ENCODE assay signal across 8 mouse cellular contexts in genomic region chr7:73517432-73518054, GRCm38 (mm10). TPM values are rescaled to one million over a fixed set of nuclear protein-coding genes. Genes with fewer than 3 reads are reported as not detected.
A peak's percentile ranks its signal among the peaks of the same experiment; 100 is the strongest.
DNase-seq lines count a peak whose midpoint lies in the region; ATAC-seq lines count a peak whose summit lies in the region.

No protein-coding gene starts in this region.

- no peaks in the 10 kb centered on the region for H3K27me3 ChIP-seq in heart, embryonic 11.5 days (ENCODE audit: control insufficient read depth, insufficient read depth, low read length)
- H3K27me3 ChIP-seq in limb, embryonic 15.5 days: no peaks in the 10 kb centered on the region

- H3K4me3 ChIP-seq in heart, embryonic 11.5 days (ENCODE audit: low read depth, low read length): no peak overlapping the region
- H3K4me3 ChIP-seq in limb, embryonic 15.5 days: no peak overlapping the region

- WGBS in heart, embryonic 11.5 days (ENCODE audit: insufficient replicate concordance): 34% methylated on average over 1 of the region's 1 CpGs
- WGBS in limb, embryonic 15.5 days: 29% methylated on average over 1 of the region's 1 CpGs

- intact Hi-C loops in heart, postnatal 14 days (cut with DNase I): no loop called here

- peaks cover 20% of the 10 kb centered on the region; the same call in 1 of the 2 replicates for H3K4me1 ChIP-seq in heart, embryonic 11.5 days (ENCODE audit: control insufficient read depth, insufficient read depth, low read length)
- 0 out of 2 replicates have a peak, but pooled peaks cover 10% of the 10 kb centered on the region for H3K4me1 ChIP-seq in limb, embryonic 15.5 days

- peak overlapping the region; percentile 74 for H3K27ac ChIP-seq in heart, embryonic 11.5 days (ENCODE audit: low read depth, low read length)
- H3K27ac ChIP-seq in limb, embryonic 15.5 days: no peak overlapping the region

- H3K9me3 ChIP-seq in heart, embryonic 11.5 days (replicated peaks; ENCODE audit: control insufficient read depth, low read length): no peaks in the 10 kb centered on the region
- no peaks in the 10 kb centered on the region for H3K9me3 ChIP-seq in limb, embryonic 15.5 days

- no peak overlapping the region for H3K9ac ChIP-seq in heart, embryonic 11.5 days (ENCODE audit: low read depth, low read length)
- H3K9ac ChIP-seq in limb, embryonic 15.5 days: no peak overlapping the region

- peaks cover 26% of the 10 kb centered on the region for H3K36me3 ChIP-seq in heart, embryonic 11.5 days (ENCODE audit: control insufficient read depth, insufficient read depth, low read length)
- H3K36me3 ChIP-seq in limb, embryonic 15.5 days: peaks cover 68% of the 10 kb centered on the region

- no peak for DNase-seq in heart, postnatal 14 days
- peak; percentile 47 for DNase-seq in CD4-positive helper T cell, adult 2 months (ENCODE audit: low read depth, low spot score)
- peak; percentile 69 for DNase-seq in brain, adult 2 months (ENCODE audit: low read depth, low spot score)
- no peak for DNase-seq in cerebellum, adult 8-10 months
- no peak for DNase-seq in layer of hippocampus, adult 11-12 months (ENCODE audit: low spot score)
- no peak for DNase-seq in lung, postnatal 25 days (ENCODE audit: low spot score)

- peak; percentile 70 for ATAC-seq in heart, embryonic 11.5 days (replicated peaks; ENCODE audit: insufficient number of reproducible peaks, low FRiP score, low TSS enrichment)
- 0 out of 2 replicates have a peak, but pooled peaks have one; percentile 24 for ATAC-seq in limb, embryonic 15.5 days (ENCODE audit: insufficient number of reproducible peaks, low FRiP score, low TSS enrichment, low read depth)

- H3K4me2 ChIP-seq in heart, embryonic 11.5 days: no peak overlapping the region
- no peak overlapping the region for H3K4me2 ChIP-seq in limb, embryonic 15.5 days

RNA-seq across cellular contexts. Expression of gene Chd2, which starts 24.1 kb away (rescaled TPM):
- polyA plus RNA-seq in heart, embryonic 11.5 days (2014; fragmentation: Nextera tagmentation; extraction: Ambion mirVana): 43.6 and 45.6 TPM in 2 replicates
- 10 to 100 TPM; 46.4 to 56.0 TPM for total RNA-seq in heart, postnatal 14 days (2021)
- 48.6 and 51.7 TPM in 2 replicates for polyA plus RNA-seq in limb, embryonic 15.5 days (2015; fragmentation: Nextera tagmentation; extraction: Ambion mirVana)

Comparison
In these comparisons a context has a peak if more than half of its experiments do, and no peak if none do; other contexts are left out.
1. DNase-seq: peak in CD4-positive helper T cell, adult 2 months (single experiment) and brain, adult 2 months (single experiment); none in heart, postnatal 14 days (0 of 2), cerebellum, adult 8-10 months (single experiment), layer of hippocampus, adult 11-12 months (single experiment) and lung, postnatal 25 days (single experiment).